Mouse (Mus musculus) embryonic facial prominence, embryonic 14.5 days (tissue): ENCODE data around the gene Mcf2l. TPM values are rescaled to one million over a fixed set of nuclear protein-coding genes. Genes with fewer than 3 reads are reported as not detected.

Source experiments
- ATAC-seq: fragments of 200-750 bp; cut with Nextera tagmentation; 2 replicates; pipeline ENCODE4 v1.8.0; 2017; ENCODE audit warnings: low read depth, moderate number of reproducible peaks, moderate TSS enrichment
- DNase-seq: peaks from one replicate; pipeline ENCODE4 v3.0.0-alpha.2; 2015; ENCODE audit warnings: low spot score
- H3K27ac ChIP-seq: fragments of 300-500 bp; sonication (generic); replicated peaks from 2 replicates; pipeline ENCODE4 v1.5.1; 2014; ENCODE audit warnings: low read depth, mild to moderate bottlenecking, low read length, moderate library complexity
- H3K27me3 ChIP-seq: fragments of 300-500 bp; sonication (generic); replicated peaks from 2 replicates; pipeline ENCODE4 v1.6.1; 2014; ENCODE audit warnings: low read length; ENCODE audit not compliant: control insufficient read depth, insufficient read depth
- H3K36me3 ChIP-seq: fragments of 300-500 bp; sonication (generic); 2 replicates; pipeline ENCODE4 v1.6.1; 2014; ENCODE audit warnings: low read length, mixed read lengths; ENCODE audit not compliant: control insufficient read depth, insufficient read depth
- H3K4me1 ChIP-seq: fragments of 300-500 bp; sonication (generic); 2 replicates; pipeline ENCODE4 v1.6.1; 2014; ENCODE audit warnings: antibody characterized with exemption, low read length; ENCODE audit not compliant: control insufficient read depth, insufficient read depth
- H3K4me2 ChIP-seq: fragments of 300-500 bp; sonication (generic); 2 replicates; pipeline ENCODE4 v1.6.1; 2014; ENCODE audit warnings: low read depth, mild to moderate bottlenecking, low read length, moderate library complexity, mixed read lengths
- H3K4me3 ChIP-seq: fragments of 300-500 bp; sonication (generic); 2 replicates; pipeline ENCODE4 v1.5.1; 2014; ENCODE audit warnings: low read depth, mild to moderate bottlenecking, low read length
- H3K9ac ChIP-seq: fragments of 300-500 bp; sonication (generic); 2 replicates; pipeline ENCODE4 v1.6.1; 2014; ENCODE audit warnings: low read depth, mild to moderate bottlenecking, low read length, moderate library complexity, mixed read lengths
- H3K9me3 ChIP-seq: fragments of 300-500 bp; sonication (generic); 2 replicates; pipeline ENCODE4 v1.6.1; 2016; ENCODE audit warnings: low read length; ENCODE audit not compliant: control insufficient read depth
- WGBS: fragments of 180-500 bp; shearing (Covaris S2); extraction: QIAGEN DNeasy Blood & Tissue Kit; methylation state at CpG from one replicate; pipeline ENCODE4 v1.1.7; 2014; 5-methylcytosine and 5-hydroxymethylcytosine counted together
- polyA plus RNA-seq: library from polyadenylated mRNA; unstranded; fragments of >200 nt; fragmentation: Nextera tagmentation; extraction: Ambion mirVana; gene quantifications from 2 replicates; pipeline ENCODE4 v1.2.1, GENCODE M21; 2014

The Mcf2l gene
- polyA plus RNA-seq, 1 experiment from 2014 or later = 20.3 TPM

DNA sequence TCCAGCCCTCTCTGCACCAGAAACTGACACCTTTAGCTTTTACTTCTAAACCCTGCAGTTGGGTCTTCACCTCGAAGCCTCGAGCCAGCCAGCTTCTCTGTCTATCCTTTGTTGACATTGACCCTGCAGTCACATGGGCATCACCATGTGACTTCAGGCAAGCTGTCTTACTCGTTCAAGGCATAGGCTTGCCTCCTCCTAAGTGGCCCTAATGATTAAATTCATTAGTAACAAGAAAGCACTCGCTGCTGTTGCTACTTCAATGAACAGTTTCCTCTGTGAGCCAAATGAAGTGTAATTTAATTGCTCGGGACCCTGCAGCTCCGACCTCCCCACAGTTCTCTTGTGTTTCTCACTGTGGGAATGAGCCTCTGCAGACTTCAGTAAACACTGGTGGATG lies 83.8 kb downstream of the Mcf2l start:
- H3K4me3 ChIP-seq = no peak overlapping the region
- no peaks in the 10 kb centered on the region for H3K4me1 ChIP-seq
- no peak overlapping the region for H3K9ac ChIP-seq
- no peak overlapping the region for H3K4me2 ChIP-seq
- H3K9me3 ChIP-seq = no peaks in the 10 kb centered on the region
- no peaks in the 10 kb centered on the region for H3K36me3 ChIP-seq
- peak; percentile 41 for DNase-seq
- no peak overlapping the region for H3K27ac ChIP-seq
- 42% methylated on average over 6 of the region's 6 CpGs for WGBS
- no peak; the same call in 1 of the 2 replicates for ATAC-seq
- no peaks in the 10 kb centered on the region for H3K27me3 ChIP-seq

DNA sequence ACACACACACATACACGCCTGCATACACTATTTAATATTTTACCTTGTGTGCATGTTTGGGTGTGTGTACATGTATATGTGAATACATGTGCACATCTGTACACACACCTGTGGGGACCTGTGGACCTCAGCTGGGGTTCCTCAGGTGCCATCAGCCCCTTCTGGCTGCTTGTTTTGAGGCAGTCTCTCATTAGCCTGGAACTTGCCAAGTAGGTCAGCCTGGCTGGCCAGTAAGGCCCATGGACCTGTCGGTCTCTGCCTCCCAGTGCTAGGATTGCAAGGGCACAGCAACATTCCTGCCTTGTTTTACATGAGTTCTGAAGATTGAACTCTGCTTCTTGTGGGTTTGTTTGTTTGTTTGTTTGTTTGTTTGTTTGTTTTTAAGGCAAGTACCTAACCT lies 87.0 kb downstream of the Mcf2l start:
- ATAC-seq (no peak), DNase-seq (no peak)
- Histone ChIP-seq H3K4me1 (no peaks in the 10 kb centered on the region), H3K4me2 (no peak overlapping the region), H3K4me3 (no peak overlapping the region), H3K36me3 (0 out of 2 replicates have a peak, but pooled peaks cover 5% of the 10 kb centered on the region), H3K9me3 (no peaks in the 10 kb centered on the region), H3K9ac (no peak overlapping the region), H3K27ac (no peak overlapping the region), H3K27me3 (no peaks in the 10 kb centered on the region)
- WGBS = 83% methylated on average over 2 of the region's 2 CpGs

DNA sequence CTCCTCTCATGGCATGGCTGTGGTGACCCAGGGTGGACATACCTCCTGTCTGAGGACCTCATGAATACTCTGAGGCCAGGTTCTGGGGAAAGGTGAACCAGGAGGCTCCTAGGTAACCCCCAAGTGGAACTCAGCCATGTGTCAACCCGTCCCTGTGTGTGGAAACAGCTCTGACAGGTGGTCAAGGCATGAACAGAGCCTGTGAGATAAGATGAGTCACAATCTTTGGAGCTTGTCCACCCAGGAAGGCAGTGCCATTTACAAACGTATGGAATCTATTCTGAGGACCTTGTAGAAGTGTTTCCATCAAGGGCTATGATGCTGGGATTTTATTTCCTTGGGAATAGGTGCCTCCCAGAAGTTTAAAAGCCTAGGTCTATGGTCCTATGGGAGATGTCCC lies 87.6 kb downstream of the Mcf2l start:
- 0 out of 2 replicates have a peak, but pooled peaks cover 6% of the 10 kb centered on the region for H3K36me3 ChIP-seq
- 46% methylated on average over 2 of the region's 2 CpGs for WGBS
- no peaks in the 10 kb centered on the region for H3K27me3 ChIP-seq

DNA sequence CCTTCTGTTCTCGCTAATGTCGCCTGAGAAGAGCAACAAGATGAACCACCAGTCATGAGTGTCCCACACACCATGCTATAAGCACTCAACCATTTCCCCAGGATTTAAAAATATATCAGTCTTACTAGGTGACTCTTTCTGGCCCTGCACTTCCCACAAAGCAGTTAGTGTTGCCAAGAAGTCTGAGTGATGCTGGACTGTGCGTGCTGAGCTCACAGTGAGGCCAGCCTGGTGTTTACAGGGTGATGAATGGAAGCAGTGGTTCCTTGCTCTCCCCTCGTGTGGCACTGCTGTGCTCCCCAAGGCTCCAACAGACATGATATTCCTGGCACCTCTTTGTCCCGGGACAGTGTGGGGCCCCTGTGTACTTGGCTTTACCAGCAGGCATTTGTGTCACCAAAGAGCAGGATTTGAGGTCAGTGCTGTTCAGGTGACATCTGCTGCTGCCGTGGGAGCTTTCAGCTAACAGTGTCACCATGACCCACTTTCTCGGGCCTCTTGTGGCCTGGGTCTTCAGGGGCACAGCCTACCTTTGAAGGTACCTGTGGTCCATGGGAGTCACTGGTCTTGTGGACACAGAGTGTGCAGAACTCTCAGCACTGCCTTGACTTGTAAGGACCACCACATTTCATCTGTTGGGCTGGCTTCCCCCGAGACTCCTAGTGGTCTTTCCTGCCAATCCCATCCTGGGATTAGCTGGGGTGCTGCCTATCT lies 88.4 kb downstream of the Mcf2l start:
- Histone ChIP-seq H3K27me3 (no peaks in the 10 kb centered on the region), H3K9ac (no peak overlapping the region), H3K27ac (no peak overlapping the region), H3K4me2 (no peak overlapping the region), H3K4me3 (no peak overlapping the region), H3K4me1 (no peaks in the 10 kb centered on the region), H3K36me3 (0 out of 2 replicates have a peak, but pooled peaks cover 6% of the 10 kb centered on the region), H3K9me3 (no peaks in the 10 kb centered on the region)
- 70% methylated on average over 8 of the region's 8 CpGs for WGBS
- DNase-seq (no peak), ATAC-seq (no peak)

More for the DNA sequence above, 87.6 kb downstream of the Mcf2l start:
- Histone ChIP-seq H3K9me3 (no peaks in the 10 kb centered on the region), H3K9ac (no peak overlapping the region), H3K4me3 (no peak overlapping the region), H3K4me2 (no peak overlapping the region), H3K4me1 (no peaks in the 10 kb centered on the region), H3K27ac (no peak overlapping the region)
- no peak for DNase-seq
- ATAC-seq = no peak

DNA sequence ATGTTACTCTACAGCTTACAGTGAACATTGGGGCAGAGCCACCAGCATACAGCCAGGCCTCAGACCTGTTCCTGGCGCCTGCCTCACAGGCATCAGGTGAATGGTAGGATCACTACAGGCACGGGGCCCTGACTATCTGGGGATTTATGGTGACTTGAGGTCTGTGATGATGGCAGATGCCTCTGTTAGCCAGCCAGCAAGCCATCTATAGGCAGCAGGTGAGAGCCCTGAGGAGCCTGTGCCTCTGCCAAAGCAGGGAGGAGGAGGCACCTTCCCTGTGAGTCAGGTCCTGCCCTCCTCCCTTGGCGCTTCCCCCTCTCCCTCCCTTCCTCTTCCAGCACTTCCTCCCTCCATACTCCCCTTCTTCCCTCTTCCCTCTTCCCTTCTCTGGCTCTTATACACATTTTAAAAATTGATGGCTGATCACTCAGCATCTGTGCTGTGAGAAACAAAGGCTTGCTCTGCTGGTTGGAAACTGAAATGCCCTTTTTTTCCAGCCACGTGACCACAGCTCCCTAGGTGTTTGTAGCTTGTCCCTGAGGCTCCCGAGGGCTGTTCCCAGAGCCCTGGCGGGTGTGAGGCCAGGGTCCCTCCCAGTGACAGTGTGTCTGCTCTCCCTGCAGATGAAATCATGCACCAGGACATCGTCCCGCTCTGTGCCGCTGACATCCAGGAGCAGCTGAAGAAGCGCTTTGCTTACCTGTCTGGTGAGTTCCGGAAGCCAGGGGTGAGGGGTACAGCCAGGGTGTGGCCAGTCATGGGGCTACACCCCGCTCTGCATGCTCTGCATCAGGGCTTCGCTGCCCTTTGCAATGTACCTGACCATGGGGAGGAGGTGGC lies 89.2 kb downstream of the Mcf2l start:
- WGBS = 51% methylated on average over 13 of the region's 13 CpGs
- Histone ChIP-seq H3K4me3 (no peak overlapping the region), H3K9ac (no peak overlapping the region), H3K4me1 (no peaks in the 10 kb centered on the region), H3K27ac (no peak overlapping the region), H3K4me2 (no peak overlapping the region), H3K9me3 (no peaks in the 10 kb centered on the region), H3K27me3 (no peaks in the 10 kb centered on the region), H3K36me3 (0 out of 2 replicates have a peak, but pooled peaks cover 6% of the 10 kb centered on the region)
- DNase-seq (no peak), ATAC-seq (peak; percentile 34; the same call in 1 of the 2 replicates)

DNA sequence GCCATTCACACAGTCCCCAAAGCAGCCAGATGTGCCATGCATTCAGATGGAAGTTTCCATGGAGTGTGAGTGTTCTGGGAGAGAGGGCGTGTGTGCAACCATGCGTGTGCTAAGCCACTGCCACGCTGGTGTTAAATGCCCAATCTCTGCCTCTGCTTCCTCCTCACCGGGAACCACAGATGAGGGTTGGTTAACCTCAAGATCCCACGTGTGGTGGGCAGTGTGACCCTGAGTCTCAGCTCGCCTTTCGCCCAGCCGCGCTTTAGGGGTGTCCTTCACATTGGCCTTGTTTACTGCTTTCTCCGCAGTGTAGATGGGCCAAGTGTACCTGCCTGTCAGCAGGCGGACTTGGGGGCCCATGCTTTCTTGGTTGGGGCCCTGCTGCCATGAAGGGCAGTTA lies 102.7 kb downstream of the Mcf2l start:
- WGBS = 88% methylated on average over 11 of the region's 11 CpGs
- no peak for DNase-seq

GRCm38 (mm10) chr8:12976723-12977122 lies 103.1 kb downstream of the Mcf2l start:
- Histone ChIP-seq H3K9ac (no peak overlapping the region), H3K9me3 (0 out of 2 replicates have a peak, but pooled peaks cover 4% of the 10 kb centered on the region), H3K4me2 (no peak overlapping the region), H3K27me3 (no peaks in the 10 kb centered on the region), H3K36me3 (peaks cover 13% of the 10 kb centered on the region; the same call in 1 of the 2 replicates), H3K4me3 (no peak overlapping the region), H3K4me1 (no peaks in the 10 kb centered on the region), H3K27ac (no peak overlapping the region)
- DNase-seq (no peak), ATAC-seq (no peak)
- WGBS = 59% methylated on average over 5 of the region's 5 CpGs

More for the DNA sequence above, 102.7 kb downstream of the Mcf2l start:
- Histone ChIP-seq H3K27me3 (no peaks in the 10 kb centered on the region), H3K4me3 (no peak overlapping the region), H3K27ac (no peak overlapping the region), H3K9me3 (0 out of 2 replicates have a peak, but pooled peaks cover under 1% of the 10 kb centered on the region), H3K4me1 (no peaks in the 10 kb centered on the region), H3K4me2 (no peak overlapping the region), H3K36me3 (peaks cover 13% of the 10 kb centered on the region; the same call in 1 of the 2 replicates), H3K9ac (no peak overlapping the region)
- no peak for ATAC-seq

DNA sequence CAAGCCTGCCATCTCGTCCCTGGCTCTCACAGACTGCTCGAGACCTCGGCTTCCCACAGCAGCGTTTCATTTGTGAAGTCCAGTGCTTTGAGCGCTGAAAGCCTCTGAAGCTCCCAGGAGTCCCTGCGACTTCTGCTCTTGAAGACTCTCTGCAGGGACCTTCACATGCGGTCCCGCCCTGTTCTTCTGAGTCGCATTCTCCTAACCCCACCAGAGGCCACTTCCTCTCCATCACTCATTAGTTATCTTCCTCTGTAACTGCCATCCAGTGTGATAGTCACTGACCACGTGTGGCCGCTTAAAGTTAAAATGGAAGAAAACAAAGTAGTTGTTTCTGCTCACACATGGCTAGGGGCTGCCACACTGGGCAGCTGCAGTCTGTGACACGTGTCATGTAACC lies 103.7 kb downstream of the Mcf2l start:
- no peak overlapping the region for H3K4me2 ChIP-seq
- no peak overlapping the region for H3K4me3 ChIP-seq
- H3K4me1 ChIP-seq = no peaks in the 10 kb centered on the region
- ATAC-seq (no peak), DNase-seq (no peak)
- 0 out of 2 replicates have a peak, but pooled peaks cover 5% of the 10 kb centered on the region for H3K9me3 ChIP-seq
- H3K36me3 ChIP-seq = peaks cover 13% of the 10 kb centered on the region; the same call in 1 of the 2 replicates
- 68% methylated on average over 12 of the region's 12 CpGs for WGBS
- no peak overlapping the region for H3K27ac ChIP-seq
- H3K27me3 ChIP-seq = no peaks in the 10 kb centered on the region
- no peak overlapping the region for H3K9ac ChIP-seq
